Comparison of ENCODE assay signal across 8 mouse cellular contexts in the genomic region with DNA sequence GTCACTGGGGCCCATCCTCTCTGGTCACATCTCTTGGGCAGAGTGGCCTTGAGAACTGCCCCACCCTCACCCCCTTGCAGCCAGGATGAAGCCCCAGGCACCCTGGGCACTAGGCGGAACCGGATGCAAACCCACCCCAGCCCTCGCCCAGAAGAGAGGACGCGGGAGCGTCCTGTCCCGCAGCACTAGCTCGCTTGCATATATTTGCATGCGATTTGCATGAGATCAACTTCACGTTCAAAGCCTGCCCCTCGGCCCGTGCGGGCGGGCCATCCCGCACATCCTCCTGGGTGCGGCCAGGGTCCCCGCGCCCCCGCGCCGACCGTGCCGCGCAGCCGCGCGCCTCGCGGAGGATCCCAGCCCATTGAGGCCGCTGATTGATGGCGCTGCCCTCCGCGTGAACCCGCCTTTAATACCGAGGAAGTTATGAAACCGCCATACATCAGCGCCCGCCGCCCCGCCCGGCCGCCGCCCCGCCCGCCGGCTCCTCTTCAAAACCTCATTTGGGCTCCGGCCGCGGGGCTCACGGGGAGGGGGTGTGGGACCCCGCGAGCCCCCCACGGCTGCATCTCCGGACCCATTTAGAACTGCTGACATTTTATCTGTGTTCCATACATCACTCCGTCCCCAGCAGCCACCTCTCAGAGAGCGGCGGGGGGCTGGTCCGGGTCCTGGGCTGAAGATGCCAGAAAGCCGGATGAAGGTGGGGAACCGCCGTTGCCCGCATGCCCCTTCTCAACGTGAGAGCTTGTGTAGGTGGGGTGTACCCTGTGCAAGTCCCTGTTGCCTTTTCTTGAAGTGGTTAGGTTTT. TPM values are rescaled to one million over a fixed set of nuclear protein-coding genes. Genes with fewer than 3 reads are reported as not detected.
A peak's percentile ranks its signal among the peaks of the same experiment; 100 is the strongest.
DNase-seq lines count a peak whose midpoint lies in the region; ATAC-seq and TF ChIP-seq lines count a peak whose summit lies in the region.

No protein-coding gene starts in this region.

- peak overlapping the region; percentile 42; the same call in 1 of the 2 replicates for H3K27ac ChIP-seq in embryonic facial prominence, embryonic 14.5 days (replicated peaks; ENCODE audit: low read depth, low read length)
- peak overlapping the region; percentile 35 for H3K27ac ChIP-seq in kidney, embryonic 16.5 days (ENCODE audit: low read length)
- H3K27ac ChIP-seq in stomach, embryonic 14.5 days (ENCODE audit: low read length): no peak overlapping the region

- peaks cover 62% of the 10 kb centered on the region for H3K4me1 ChIP-seq in E14TG2a.4 (replicated peaks; ENCODE audit: low read depth, low read length)
- H3K4me1 ChIP-seq in embryonic facial prominence, embryonic 14.5 days (ENCODE audit: control insufficient read depth, insufficient read depth, low read length): peaks cover 10% of the 10 kb centered on the region; the same call in 1 of the 2 replicates
- H3K4me1 ChIP-seq in kidney, embryonic 16.5 days (ENCODE audit: insufficient read depth, low read length): peaks cover 60% of the 10 kb centered on the region
- H3K4me1 ChIP-seq in stomach, embryonic 14.5 days (ENCODE audit: control insufficient read depth, insufficient read depth, low read length): peaks cover 22% of the 10 kb centered on the region

- peak overlapping the region; percentile 55 for H3K9ac ChIP-seq in embryonic facial prominence, embryonic 14.5 days (ENCODE audit: low read depth, low read length)
- H3K9ac ChIP-seq in kidney, embryonic 16.5 days (replicated peaks; ENCODE audit: low read length): peak overlapping the region; percentile 66
- peak overlapping the region; percentile 10 for H3K9ac ChIP-seq in stomach, embryonic 14.5 days (replicated peaks; ENCODE audit: low read depth, low read length)

- peaks cover 79% of the 10 kb centered on the region for H3K27me3 ChIP-seq in E14TG2a.4 (ENCODE audit: insufficient read depth, low read length)
- peaks cover 82% of the 10 kb centered on the region for H3K27me3 ChIP-seq in embryonic facial prominence, embryonic 14.5 days (replicated peaks; ENCODE audit: control insufficient read depth, insufficient read depth, low read length)
- H3K27me3 ChIP-seq in kidney, embryonic 16.5 days (ENCODE audit: insufficient read depth, low read length): peaks cover 38% of the 10 kb centered on the region
- H3K27me3 ChIP-seq in stomach, embryonic 14.5 days (ENCODE audit: control insufficient read depth, insufficient read depth, low read length): peaks cover 11% of the 10 kb centered on the region; the same call in 1 of the 2 replicates

- peak overlapping the region; percentile 80 for H3K4me2 ChIP-seq in embryonic facial prominence, embryonic 14.5 days (ENCODE audit: low read depth, low read length)
- H3K4me2 ChIP-seq in kidney, embryonic 16.5 days (replicated peaks; ENCODE audit: low read depth, low read length): peak overlapping the region; percentile 88
- H3K4me2 ChIP-seq in stomach, embryonic 14.5 days (replicated peaks; ENCODE audit: low read depth, low read length): peak overlapping the region; percentile 82

- ATAC-seq in embryonic facial prominence, embryonic 14.5 days (ENCODE audit: low read depth): peak; percentile 13; the same call in 1 of the 2 replicates
- ATAC-seq in kidney, embryonic 16.5 days (ENCODE audit: low FRiP score, low TSS enrichment): peak; percentile 7; the same call in 1 of the 2 replicates
- peak; percentile 38; the same call in 1 of the 2 replicates for ATAC-seq in stomach, embryonic 14.5 days (ENCODE audit: insufficient number of reproducible peaks, insufficient read depth, low FRiP score, low read depth)

- TF ChIP-seq CTCF in E14TG2a.4 (conservative IDR thresholded peaks at IDR 0.05; ENCODE audit: low read length): no peak

- peak overlapping the region; percentile 75 for H3K4me3 ChIP-seq in E14TG2a.4 (replicated peaks; ENCODE audit: low read length)
- H3K4me3 ChIP-seq in embryonic facial prominence, embryonic 14.5 days (ENCODE audit: low read depth, low read length): peak overlapping the region; percentile 47
- peak overlapping the region; percentile 52 for H3K4me3 ChIP-seq in kidney, embryonic 16.5 days (ENCODE audit: low read length)
- peak overlapping the region; percentile 39 for H3K4me3 ChIP-seq in stomach, embryonic 14.5 days (ENCODE audit: low read depth, low read length)

- peak; percentile 59 to 76 for DNase-seq in adrenal gland, adult (ENCODE audit: inconsistent age in 2 of 2, low spot score in 1 of 2)
- DNase-seq in adrenal gland, adult 8-10 months: no peak
- peak; percentile 74 for DNase-seq in embryonic facial prominence, embryonic 14.5 days (ENCODE audit: low spot score)
- peak; percentile 59 to 62 for DNase-seq in lung, postnatal 4 days
- DNase-seq in gastrocnemius, adult 8-10 months (ENCODE audit: low spot score in 2 of 2): no peak

- no peaks in the 10 kb centered on the region for H3K9me3 ChIP-seq in E14TG2a.4 (ENCODE audit: low read length)
- H3K9me3 ChIP-seq in embryonic facial prominence, embryonic 14.5 days (ENCODE audit: control insufficient read depth, low read length): no peaks in the 10 kb centered on the region
- H3K9me3 ChIP-seq in kidney, embryonic 16.5 days (ENCODE audit: low read length): no peaks in the 10 kb centered on the region
- H3K9me3 ChIP-seq in stomach, embryonic 14.5 days (ENCODE audit: control insufficient read depth, low read depth, low read length): no peaks in the 10 kb centered on the region

- H3K36me3 ChIP-seq in E14TG2a.4 (ENCODE audit: insufficient read depth, low read length): no peaks in the 10 kb centered on the region
- H3K36me3 ChIP-seq in embryonic facial prominence, embryonic 14.5 days (ENCODE audit: control insufficient read depth, insufficient read depth, low read length): no peaks in the 10 kb centered on the region
- no peaks in the 10 kb centered on the region for H3K36me3 ChIP-seq in kidney, embryonic 16.5 days (ENCODE audit: insufficient read depth, low read length)
- no peaks in the 10 kb centered on the region for H3K36me3 ChIP-seq in stomach, embryonic 14.5 days (ENCODE audit: control insufficient read depth, insufficient read depth, low read length)

- WGBS in embryonic facial prominence, embryonic 14.5 days: 3% methylated on average over 38 of the region's 63 CpGs
- under 1% methylated on average over 63 of the region's 63 CpGs for WGBS in kidney, embryonic 16.5 days
- under 1% methylated on average over 63 of the region's 63 CpGs for WGBS in stomach, embryonic 14.5 days

RNA-seq across cellular contexts. Expression of a gene that starts 2.1 kb away (rescaled TPM):
- 10 to 100 TPM; 14.3 to 22.9 (median 15.7) TPM for total RNA-seq in adrenal gland, adult 8-10 months (2022)
- polyA plus RNA-seq in embryonic facial prominence, embryonic 14.5 days (2014; fragmentation: Nextera tagmentation; extraction: Ambion mirVana): 14.9 and 18.4 TPM in 2 replicates
- 19.8 and 20.5 TPM in 2 replicates for polyA plus RNA-seq in kidney, embryonic 16.5 days (2015; fragmentation: Nextera tagmentation; extraction: Ambion mirVana)
- 21.4 and 22.2 TPM in 2 replicates for polyA plus RNA-seq in stomach, embryonic 14.5 days (2014; fragmentation: Nextera tagmentation; extraction: Ambion mirVana)
- 10 to 100 TPM in 3 of 4 experiments, 1 to 10 TPM in 1; 10.0 to 19.3 (median 12.3) TPM for total RNA-seq in gastrocnemius, adult 8-10 months (2022)

Comparison
In these comparisons a context has a peak if more than half of its experiments do, and no peak if none do; other contexts are left out.
1. DNase-seq: peak in adrenal gland, adult (2 of 2), embryonic facial prominence, embryonic 14.5 days (single experiment) and lung, postnatal 4 days (2 of 2); none in adrenal gland, adult 8-10 months (single experiment) and gastrocnemius, adult 8-10 months (0 of 2).
2. H3K9ac ChIP-seq: peak in every context shown above with its lines; median percentile 66 in kidney, embryonic 16.5 days; 55 in embryonic facial prominence, embryonic 14.5 days; 10 in stomach, embryonic 14.5 days.
3. Peak in every context shown above with its lines, with median percentiles within 50 percentile points of each other: H3K4me3 ChIP-seq, ATAC-seq and H3K4me2 ChIP-seq.